Mouse (Mus musculus) G1E (cell line): ENCODE results near the gene Pitpnm1. TPM values are rescaled to one million over a fixed set of nuclear protein-coding genes. Genes with fewer than 3 reads are reported as not detected.

Experiments used
- ATAC-seq: 2 replicates; pipeline ENCODE4 v1.8.0; 2016; ENCODE audit warnings: mild to moderate bottlenecking; ENCODE audit not compliant: insufficient number of reproducible peaks, poor library complexity, low FRiP score, severe bottlenecking; ENCODE audit errors: extremely low read depth
- DNase-seq: peaks from one replicate; pipeline ENCODE4 v3.0.0; 2012; ENCODE audit warnings: low spot score
- H3K27me3 ChIP-seq: 2 replicates; pipeline ENCODE4 v1.6.1; 2012; ENCODE audit warnings: mild to moderate bottlenecking, low read length, inconsistent platforms; ENCODE audit not compliant: insufficient read depth
- H3K36me3 ChIP-seq: replicated peaks from 2 replicates; pipeline ENCODE3; 2012; ENCODE audit warnings: mild to moderate bottlenecking, inconsistent platforms
- H3K4me1 ChIP-seq: 2 replicates; pipeline ENCODE4 v1.6.1; 2012; ENCODE audit warnings: low read depth, low read length, inconsistent platforms, mixed read lengths; ENCODE audit not compliant: insufficient read depth
- H3K4me3 ChIP-seq: 2 replicates; pipeline ENCODE4 v1.5.1; 2012; ENCODE audit warnings: low read depth, mild to moderate bottlenecking, inconsistent platforms, low read length, moderate library complexity, mixed read lengths
- H3K9me3 ChIP-seq: replicated peaks from 2 replicates; pipeline ENCODE4 v1.6.1; 2012; ENCODE audit warnings: inconsistent platforms
- CTCF ChIP-seq: IDR thresholded peaks from 2 replicates; pipeline ENCODE4 v1.5.1; 2012; ENCODE audit warnings: low read depth, low read length, inconsistent platforms, mixed read lengths
- GATA1 ChIP-seq: IDR thresholded peaks from 2 replicates; pipeline ENCODE4 v1.6.1; 2012; ENCODE audit warnings: borderline replicate concordance, low read length, inconsistent platforms, mixed read lengths
- GATA2 ChIP-seq: IDR thresholded peaks from 2 replicates; pipeline ENCODE4 v1.6.1; 2012; ENCODE audit warnings: low read depth, low read length, inconsistent platforms, borderline replicate concordance
- POLR2AphosphoS5 ChIP-seq: IDR thresholded peaks from 2 replicates; pipeline ENCODE4 v1.6.1; 2012; ENCODE audit warnings: low read depth, low read length, inconsistent platforms; ENCODE audit not compliant: insufficient replicate concordance
- TAL1 ChIP-seq: conservative IDR thresholded peaks from 2 replicates; pipeline ENCODE4 v1.6.1; 2012; ENCODE audit warnings: low read depth, low read length, inconsistent platforms, mixed read lengths
- polyA plus RNA-seq: library from polyadenylated mRNA; stranded (reverse); fragments of >175 nt; gene quantifications from 2 replicates; pipeline ENCODE4 v1.2.3, GENCODE M21; 2012
- total RNA-seq, 2 experiments: library from RNA; stranded (forward) in 1 of 2; stranded (reverse) in 1 of 2; fragments of 200-1000 nt in 1 of 2; fragments of >200 nt in 1 of 2; fragmentation: Nextera tagmentation in 1 of 2; gene quantifications; 2 replicates each; pipeline ENCODE4 v1.2.3; 2014 to 2017

Gene Pitpnm1
- total RNA-seq (2014; fragmentation: Nextera tagmentation) = 22.2 and 29.9 TPM in 2 replicates
- 12.9 and 17.8 TPM in 2 replicates for total RNA-seq (2017)
- polyA plus RNA-seq = 48.7 and 61.2 TPM in 2 replicates

DNA sequence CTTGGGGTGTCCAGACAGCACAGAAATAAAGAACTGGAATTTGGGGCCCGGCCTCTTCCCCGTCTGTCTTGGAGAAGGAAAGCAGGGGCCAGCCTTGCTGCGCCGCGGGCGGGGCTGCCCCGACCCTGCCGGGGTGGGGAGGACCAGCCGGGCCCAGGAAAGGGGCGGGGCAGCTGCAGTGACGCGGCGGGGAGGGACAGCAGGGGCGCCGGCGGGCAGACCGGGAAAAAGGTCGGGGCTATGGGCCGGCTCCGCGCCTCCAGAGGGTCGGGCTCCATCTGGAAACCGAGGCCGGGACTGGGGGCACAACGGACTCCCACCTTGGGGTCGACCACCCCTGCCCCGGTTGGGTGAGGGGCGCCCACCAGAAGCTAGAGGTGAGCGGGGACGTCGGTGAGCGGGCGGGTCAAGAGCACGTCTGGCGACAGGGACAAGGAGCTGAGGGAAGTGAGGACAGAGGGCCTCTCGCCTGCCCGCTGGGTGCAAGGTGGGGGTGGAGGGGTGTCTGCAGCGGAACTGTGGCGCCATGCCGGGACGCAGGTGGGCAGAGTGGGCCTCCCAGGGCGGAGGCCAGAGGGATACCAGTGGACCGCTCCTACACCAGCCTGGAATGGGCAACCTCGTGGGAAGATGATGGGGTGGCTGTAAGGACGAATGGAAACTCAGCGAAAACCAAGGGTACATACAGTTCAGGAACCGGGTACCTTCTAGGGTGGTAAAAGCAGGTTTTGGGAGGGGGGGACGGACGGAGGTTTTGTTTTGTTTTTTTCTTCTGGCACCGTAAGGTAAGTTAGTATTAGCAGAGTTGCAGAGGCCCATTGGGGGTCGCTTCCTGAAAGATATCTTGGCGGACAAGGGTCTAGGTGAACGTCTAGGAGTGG, at the start of gene Pitpnm1:
TSS of gene Pitpnm1 (plus strand) at position 162 of the 881 bp plus-strand sequence.
- no peak for ATAC-seq
- peak; percentile 83 for DNase-seq
- Histone ChIP-seq H3K4me3 (peak within 1 kb of the TSS; percentile 85), H3K27me3 (no peaks in the 10 kb centered on the region; the same call in 1 of the 2 replicates), H3K36me3 (peaks cover 56% of the 10 kb centered on the region), H3K4me1 (peaks cover 56% of the 10 kb centered on the region), H3K9me3 (no peaks in the 10 kb centered on the region)
- no peak for TF ChIP-seq GATA1
- TF ChIP-seq CTCF = no peak
- TF ChIP-seq GATA2 = no peak
- no peak for TF ChIP-seq TAL1
- TF ChIP-seq POLR2AphosphoS5 = no peak

DNA sequence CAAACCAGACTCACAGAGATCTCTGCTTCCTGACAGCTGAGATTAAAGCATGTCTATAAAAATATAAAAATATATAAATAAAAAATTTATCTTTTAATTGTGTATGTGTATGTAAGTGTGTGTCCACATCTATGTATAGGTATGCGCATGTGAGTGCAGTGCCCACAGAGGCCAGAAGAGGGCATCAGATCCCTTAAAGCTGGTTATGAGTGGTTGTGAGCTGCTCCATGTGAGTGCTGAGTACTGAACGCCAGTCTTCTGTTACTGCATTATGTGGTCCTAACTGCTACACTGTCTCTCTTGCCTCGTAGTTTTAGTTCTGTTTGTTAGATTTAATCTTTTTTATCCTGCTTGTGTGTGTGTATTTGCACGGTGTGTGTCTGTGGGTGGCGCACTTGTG, 48.8 kb upstream of the Pitpnm1 start:
- Histone ChIP-seq H3K4me1 (peaks cover 7% of the 10 kb centered on the region; the same call in 1 of the 2 replicates), H3K9me3 (peaks cover 8% of the 10 kb centered on the region), H3K4me3 (no peak overlapping the region), H3K27me3 (peaks cover 7% of the 10 kb centered on the region), H3K36me3 (peaks cover 2% of the 10 kb centered on the region)
- no peak for ATAC-seq
- TF ChIP-seq TAL1 = no peak
- no peak for TF ChIP-seq GATA1
- DNase-seq = no peak

DNA sequence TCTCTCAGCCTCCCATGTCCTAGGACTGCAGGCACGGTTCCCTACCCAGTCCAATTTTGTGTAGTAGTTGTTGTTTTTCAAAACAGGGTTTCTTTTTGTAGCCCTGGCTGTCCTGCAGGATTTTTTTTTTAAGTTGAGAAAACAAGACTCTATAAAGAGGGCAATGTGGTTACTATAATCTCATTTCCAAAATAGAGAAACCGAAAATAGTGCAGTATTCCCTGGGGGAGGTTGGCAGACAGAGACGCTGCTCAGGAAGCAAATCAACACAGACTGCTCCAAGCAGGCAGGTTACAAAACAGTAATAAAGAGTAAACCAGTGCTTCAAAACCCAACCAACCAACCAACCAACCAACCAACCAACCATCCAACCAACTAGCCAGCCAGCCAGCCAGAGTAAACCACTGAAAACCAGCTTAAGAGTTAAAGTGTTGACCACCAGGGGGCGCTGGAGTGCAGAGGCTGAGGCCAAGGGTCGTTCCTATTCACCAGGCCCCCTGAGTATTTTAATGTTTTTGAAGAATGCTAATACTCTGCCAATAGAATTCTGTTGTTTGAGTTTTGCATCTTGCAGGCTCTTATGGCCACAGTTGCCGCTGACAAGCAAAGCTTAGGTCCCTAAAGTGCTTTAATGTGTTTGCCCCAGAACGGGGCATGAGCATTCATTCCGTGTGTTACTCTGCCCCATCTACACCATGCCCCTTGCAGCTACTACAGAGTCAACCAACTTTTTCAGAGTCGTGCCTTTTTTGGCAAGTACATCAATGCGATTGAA, 47.9 kb upstream of the Pitpnm1 start:
- Histone ChIP-seq H3K9me3 (peaks cover 5% of the 10 kb centered on the region), H3K36me3 (peaks cover 5% of the 10 kb centered on the region), H3K27me3 (peaks cover 7% of the 10 kb centered on the region), H3K4me3 (no peak overlapping the region), H3K4me1 (peaks cover 7% of the 10 kb centered on the region)
- ATAC-seq = no peak
- DNase-seq = no peak
- TF ChIP-seq GATA2 = no peak
- TF ChIP-seq POLR2AphosphoS5 = no peak
- TF ChIP-seq TAL1 = no peak
- TF ChIP-seq GATA1 = no peak
- peak; percentile 62 for TF ChIP-seq CTCF

DNA sequence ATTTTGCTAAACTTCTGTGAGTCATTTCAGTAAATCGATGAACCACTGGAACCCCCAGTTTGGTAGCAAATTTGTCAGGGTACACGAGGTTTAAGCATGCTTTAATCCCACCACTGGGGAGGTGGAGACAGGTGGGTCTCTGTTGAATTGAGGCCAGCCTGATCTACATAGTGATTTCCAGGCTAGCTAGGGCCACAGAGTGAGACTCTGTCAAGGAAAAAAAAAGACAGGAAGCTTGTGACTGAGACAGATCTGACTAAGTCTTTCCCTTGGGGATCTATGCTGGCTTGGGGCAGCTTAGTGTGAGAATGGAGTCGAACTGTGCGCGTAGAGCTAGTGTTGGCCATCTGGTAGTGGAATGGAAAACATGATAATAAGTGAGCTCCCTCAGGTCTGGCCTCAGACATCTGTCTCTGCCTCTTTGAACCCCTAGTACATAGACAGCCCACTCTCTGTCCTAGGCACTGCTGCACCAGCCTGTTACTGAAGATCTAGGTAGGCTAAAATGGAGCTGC, 47.2 kb upstream of the Pitpnm1 start:
- Histone ChIP-seq H3K4me3 (no peak overlapping the region), H3K4me1 (peaks cover 4% of the 10 kb centered on the region; the same call in 1 of the 2 replicates), H3K9me3 (peaks cover 5% of the 10 kb centered on the region), H3K27me3 (peaks cover 7% of the 10 kb centered on the region), H3K36me3 (peaks cover 8% of the 10 kb centered on the region)
- ATAC-seq = no peak
- TF ChIP-seq GATA2 = no peak
- no peak for DNase-seq

DNA sequence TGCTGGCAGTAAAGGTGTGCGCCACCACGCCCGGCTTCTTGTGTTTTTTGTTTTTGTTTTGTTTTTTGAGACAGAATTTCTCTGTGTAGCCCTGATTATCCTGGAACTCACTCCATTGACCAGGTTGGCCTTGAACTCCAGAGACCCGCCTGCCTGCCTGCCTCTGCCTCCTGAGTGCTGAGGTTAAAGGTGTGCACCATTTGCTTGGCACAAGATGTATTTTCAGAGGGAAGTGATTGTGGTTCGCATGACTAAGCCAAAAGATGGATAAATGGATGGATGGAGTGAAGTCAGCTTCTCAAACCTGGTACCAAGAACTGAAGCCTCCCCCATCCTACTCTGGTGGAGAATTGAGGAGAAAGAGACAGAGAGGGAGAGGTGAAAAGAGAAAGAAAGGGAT, 45.2 kb upstream of the Pitpnm1 start:
- TF ChIP-seq POLR2AphosphoS5 (no peak), CTCF (no peak), GATA1 (no peak)
- DNase-seq (no peak), ATAC-seq (no peak)
- H3K4me1 ChIP-seq = peaks cover 24% of the 10 kb centered on the region
- H3K4me3 ChIP-seq = no peak overlapping the region
- H3K27me3 ChIP-seq = peaks cover 6% of the 10 kb centered on the region
- H3K9me3 ChIP-seq = peaks cover 5% of the 10 kb centered on the region
- peaks cover 12% of the 10 kb centered on the region for H3K36me3 ChIP-seq

DNA sequence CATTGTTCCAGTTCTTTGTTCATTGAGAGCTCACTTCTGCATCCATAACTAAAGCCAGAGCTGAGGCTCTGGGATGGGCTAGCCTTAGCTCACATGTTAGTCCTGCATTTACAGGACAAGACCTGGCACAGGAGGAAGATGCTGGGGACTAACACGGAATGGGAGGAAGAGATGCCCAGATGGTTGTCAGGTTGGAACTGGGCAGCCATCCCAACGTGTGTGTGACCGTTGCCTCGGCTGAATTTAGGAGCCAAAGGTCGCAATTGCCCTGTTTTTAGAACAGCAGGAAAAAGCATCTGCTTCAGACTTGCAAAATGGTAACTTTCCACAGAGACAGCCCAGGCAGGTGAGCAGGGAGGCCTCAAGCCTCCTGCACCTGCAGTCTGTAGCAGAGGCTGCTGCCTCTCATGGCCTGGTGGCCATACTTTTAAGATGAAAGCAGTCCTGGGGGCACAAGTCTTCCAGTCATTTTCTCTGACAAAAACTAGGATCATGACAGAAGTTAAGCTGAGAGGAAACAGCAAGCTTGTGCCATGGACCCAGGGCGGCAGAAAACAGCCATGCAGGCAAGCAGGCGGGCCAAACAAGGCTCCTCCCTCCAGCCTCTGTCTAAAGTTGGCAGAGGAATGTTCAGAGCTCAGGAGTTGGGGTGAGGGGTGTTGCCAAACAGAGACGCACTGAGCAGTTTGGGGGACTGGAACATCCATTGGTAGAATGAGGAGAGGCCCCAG, 44.4 kb upstream of the Pitpnm1 start:
- Histone ChIP-seq H3K4me3 (no peak overlapping the region), H3K36me3 (peaks cover 12% of the 10 kb centered on the region), H3K9me3 (peaks cover 5% of the 10 kb centered on the region), H3K27me3 (peaks cover 4% of the 10 kb centered on the region), H3K4me1 (peaks cover 26% of the 10 kb centered on the region)
- DNase-seq (no peak), ATAC-seq (no peak)
- TF ChIP-seq CTCF (no peak), GATA1 (no peak), GATA2 (no peak), POLR2AphosphoS5 (no peak)
